Mouse (Mus musculus) limb, embryonic 13.5 days (tissue): ENCODE measurements at regions not wholly inside any gene's neighbourhood (a gene's known extent, or its start where the extent isn't known, plus 50 kb on each side); places are given as distances from the start of the nearest gene placed in this dataset.

Experiments used
- ATAC-seq: fragments of 200-750 bp; cut with Nextera tagmentation; 2 replicates; pipeline ENCODE4 v1.8.0; 2017; ENCODE audit warnings: low read depth, moderate number of reproducible peaks, moderate TSS enrichment; ENCODE audit not compliant: low FRiP score
- H3K27ac ChIP-seq: fragments of 300-500 bp; sonication (generic); 2 replicates; pipeline ENCODE4 v1.5.1; 2015; ENCODE audit warnings: inconsistent platforms, mild to moderate bottlenecking, moderate library complexity
- H3K27me3 ChIP-seq: fragments of 300-500 bp; sonication (generic); 2 replicates; pipeline ENCODE4 v1.6.1; 2015; ENCODE audit warnings: mild to moderate bottlenecking, inconsistent platforms
- H3K36me3 ChIP-seq: fragments of 300-500 bp; sonication (generic); 2 replicates; pipeline ENCODE4 v1.6.1; 2015; ENCODE audit warnings: inconsistent platforms, mild to moderate bottlenecking, moderate library complexity
- H3K4me1 ChIP-seq: fragments of 300-500 bp; sonication (generic); 2 replicates; pipeline ENCODE4 v1.6.1; 2015; ENCODE audit warnings: inconsistent platforms
- H3K4me2 ChIP-seq: fragments of 300-500 bp; sonication (generic); replicated peaks from 2 replicates; pipeline ENCODE4 v1.6.1; 2015; ENCODE audit warnings: inconsistent platforms, mild to moderate bottlenecking, moderate library complexity
- H3K4me3 ChIP-seq: fragments of 300-500 bp; sonication (generic); 2 replicates; pipeline ENCODE4 v1.5.1; 2015; ENCODE audit warnings: moderate library complexity, mild to moderate bottlenecking, inconsistent platforms
- H3K9ac ChIP-seq: fragments of 300-500 bp; sonication (generic); 2 replicates; pipeline ENCODE4 v1.6.1; 2015; ENCODE audit warnings: mild to moderate bottlenecking, inconsistent platforms
- H3K9me3 ChIP-seq: fragments of 300-500 bp; sonication (generic); 2 replicates; pipeline ENCODE4 v1.6.1; 2016; ENCODE audit warnings: inconsistent platforms
- WGBS: fragments of 180-500 bp; shearing (Covaris S2); methylation state at CpG from one replicate; pipeline ENCODE4 v1.1.7; 2015; 5-methylcytosine and 5-hydroxymethylcytosine counted together

DNA sequence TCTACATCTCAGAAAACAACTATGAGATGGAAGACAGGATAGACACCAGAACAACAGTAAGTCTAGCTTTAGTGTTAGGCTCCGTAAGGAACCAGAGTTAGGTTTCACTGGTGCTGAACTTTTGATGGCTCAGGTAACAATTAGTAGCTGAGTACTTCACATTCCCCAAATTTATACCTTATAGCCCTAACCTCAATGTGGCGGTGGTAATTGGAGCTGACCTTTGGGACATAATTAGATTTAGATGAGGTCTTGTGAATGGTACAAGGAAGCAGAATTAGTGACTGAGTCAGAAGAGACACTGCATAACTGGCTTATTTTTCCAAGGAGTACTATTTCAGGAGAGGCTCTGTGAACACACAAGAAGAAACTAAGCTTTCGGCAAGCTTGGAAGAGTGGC is 123.7 kb upstream of the P2ry1 start:
- no peak; the same call in 1 of the 2 replicates for ATAC-seq

DNA sequence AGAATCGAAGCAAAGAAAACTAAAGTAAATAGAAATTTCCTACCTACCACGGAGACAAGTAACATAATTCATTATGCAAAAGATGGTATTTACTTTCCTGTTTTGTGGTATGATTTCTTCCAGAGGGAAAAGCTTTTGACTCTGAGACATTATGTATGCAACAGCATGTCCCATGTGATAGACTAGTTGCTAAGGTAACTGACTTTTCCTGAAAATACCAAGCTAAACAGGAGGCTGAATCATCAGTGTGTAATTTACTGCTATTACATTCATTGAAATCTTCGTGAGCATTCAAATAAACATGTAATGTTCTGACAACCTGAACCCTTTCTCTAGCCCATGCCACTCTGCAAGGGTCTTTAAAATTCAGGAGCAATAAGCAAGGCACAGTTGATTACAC is 118.6 kb upstream of the P2ry1 start:
- Histone ChIP-seq H3K4me2 (no peak overlapping the region), H3K4me1 (no peaks in the 10 kb centered on the region), H3K27me3 (no peaks in the 10 kb centered on the region), H3K36me3 (no peaks in the 10 kb centered on the region), H3K4me3 (no peak overlapping the region), H3K9me3 (no peaks in the 10 kb centered on the region), H3K27ac (no peak overlapping the region), H3K9ac (no peak overlapping the region)
- WGBS = 71% methylated on average over 3 of the region's 3 CpGs
- ATAC-seq = no peak

More for the DNA sequence above, 123.7 kb upstream of the P2ry1 start:
- H3K4me3 ChIP-seq = no peak overlapping the region
- no peak overlapping the region for H3K4me2 ChIP-seq
- H3K36me3 ChIP-seq = no peaks in the 10 kb centered on the region
- no peaks in the 10 kb centered on the region for H3K4me1 ChIP-seq
- no peak overlapping the region for H3K27ac ChIP-seq
- H3K27me3 ChIP-seq = no peaks in the 10 kb centered on the region
- WGBS = 65% methylated on average over 3 of the region's 3 CpGs
- H3K9ac ChIP-seq = no peak overlapping the region
- H3K9me3 ChIP-seq = no peaks in the 10 kb centered on the region

DNA sequence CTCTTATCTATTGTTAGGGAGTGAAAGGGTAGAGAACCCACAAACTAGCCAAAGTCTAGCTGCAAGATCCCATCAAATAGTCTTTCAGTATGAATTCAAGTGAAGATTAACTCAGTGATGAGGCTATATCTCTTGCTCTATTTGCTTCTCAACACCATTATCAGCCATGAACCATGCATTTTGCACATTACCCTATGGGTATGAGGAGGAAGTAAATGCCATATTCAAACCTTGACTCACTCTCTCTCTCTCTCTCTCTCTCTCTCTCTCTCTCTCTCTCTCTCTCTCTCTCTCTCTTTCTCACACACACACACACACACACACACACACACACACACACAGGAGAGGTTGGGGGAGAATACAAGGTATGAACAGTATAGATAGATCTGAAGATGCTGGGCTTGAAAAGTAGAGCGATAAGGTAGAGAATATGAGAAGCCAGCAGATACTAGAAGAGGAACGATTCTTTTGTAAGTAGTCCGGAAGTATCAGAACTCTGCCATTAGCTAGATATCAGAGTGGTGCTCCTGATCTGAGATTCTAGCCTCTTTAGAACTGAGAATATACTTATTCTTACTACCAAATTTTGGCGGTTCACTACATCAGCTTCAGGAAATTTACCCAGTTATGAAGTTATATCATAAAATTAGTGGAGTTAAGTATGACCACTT is 113.3 kb upstream of the P2ry1 start:
- no peak overlapping the region for H3K4me3 ChIP-seq
- no peaks in the 10 kb centered on the region for H3K27me3 ChIP-seq
- ATAC-seq = no peak
- no peaks in the 10 kb centered on the region for H3K36me3 ChIP-seq
- no peaks in the 10 kb centered on the region for H3K4me1 ChIP-seq
- no peak overlapping the region for H3K9ac ChIP-seq
- H3K9me3 ChIP-seq = no peaks in the 10 kb centered on the region
- WGBS = 88% methylated on average over 4 of the region's 4 CpGs
- H3K27ac ChIP-seq = no peak overlapping the region
- no peak overlapping the region for H3K4me2 ChIP-seq

DNA sequence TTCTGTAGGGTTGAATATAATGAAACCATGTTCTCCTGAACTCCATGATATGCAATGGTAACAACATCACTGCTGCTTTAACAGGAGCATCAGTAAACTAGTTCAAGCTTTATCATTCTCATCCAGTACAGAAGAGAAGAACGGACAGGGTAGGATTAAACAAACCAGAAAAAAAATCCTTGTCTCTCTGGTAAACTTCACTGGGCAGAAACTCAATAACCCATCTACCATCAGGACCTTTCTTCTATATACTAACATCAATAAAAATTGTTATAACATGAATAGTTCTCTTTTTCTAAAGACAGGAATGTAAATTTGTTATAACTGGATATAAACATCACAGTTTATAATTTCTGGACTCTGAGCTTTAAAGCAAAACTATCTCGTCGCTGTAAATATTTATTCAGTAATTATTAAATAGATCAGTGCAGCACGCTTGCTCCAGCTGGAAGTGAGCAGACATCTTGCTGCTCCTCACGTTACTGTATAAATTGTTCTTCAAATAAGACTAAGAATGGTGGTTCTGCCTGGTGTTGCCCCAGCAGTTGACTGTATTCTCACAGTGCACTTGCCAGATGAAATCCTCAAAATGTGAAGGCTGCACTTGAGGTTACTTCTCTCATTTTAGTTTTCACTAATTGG is 104.8 kb upstream of the P2ry1 start:
- no peaks in the 10 kb centered on the region for H3K27me3 ChIP-seq
- no peaks in the 10 kb centered on the region for H3K4me1 ChIP-seq
- no peak for ATAC-seq
- H3K9ac ChIP-seq = no peak overlapping the region
- H3K27ac ChIP-seq = no peak overlapping the region
- H3K4me3 ChIP-seq = no peak overlapping the region
- 83% methylated on average over 5 of the region's 5 CpGs for WGBS
- H3K36me3 ChIP-seq = no peaks in the 10 kb centered on the region
- H3K4me2 ChIP-seq = no peak overlapping the region
- H3K9me3 ChIP-seq = no peaks in the 10 kb centered on the region

DNA sequence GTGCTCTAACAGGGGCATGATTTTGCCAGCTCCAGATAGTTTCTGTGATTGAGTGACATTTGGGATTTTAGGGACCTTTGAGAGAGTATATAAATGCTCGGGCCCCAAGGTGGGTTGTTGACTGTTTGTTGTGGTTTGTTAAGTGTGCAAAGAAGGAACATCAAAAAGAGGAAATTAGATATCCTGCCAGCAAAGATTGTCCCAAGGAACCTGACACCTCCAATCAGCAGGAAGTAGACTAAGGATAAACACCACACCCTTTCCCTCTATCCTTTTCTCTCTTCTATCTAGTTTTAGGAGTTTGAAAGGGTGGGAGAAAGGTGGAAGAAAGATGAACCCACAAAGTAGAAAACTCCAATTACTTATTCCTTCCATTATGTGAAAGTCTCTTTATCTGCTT is 103.9 kb upstream of the P2ry1 start:
- no peak for ATAC-seq
- H3K36me3 ChIP-seq = no peaks in the 10 kb centered on the region
- no peaks in the 10 kb centered on the region for H3K9me3 ChIP-seq
- WGBS = 65% methylated on average over 1 of the region's 1 CpGs
- no peak overlapping the region for H3K9ac ChIP-seq
- H3K27me3 ChIP-seq = no peaks in the 10 kb centered on the region
- H3K4me3 ChIP-seq = no peak overlapping the region
- no peak overlapping the region for H3K27ac ChIP-seq
- no peak overlapping the region for H3K4me2 ChIP-seq
- H3K4me1 ChIP-seq = no peaks in the 10 kb centered on the region

DNA sequence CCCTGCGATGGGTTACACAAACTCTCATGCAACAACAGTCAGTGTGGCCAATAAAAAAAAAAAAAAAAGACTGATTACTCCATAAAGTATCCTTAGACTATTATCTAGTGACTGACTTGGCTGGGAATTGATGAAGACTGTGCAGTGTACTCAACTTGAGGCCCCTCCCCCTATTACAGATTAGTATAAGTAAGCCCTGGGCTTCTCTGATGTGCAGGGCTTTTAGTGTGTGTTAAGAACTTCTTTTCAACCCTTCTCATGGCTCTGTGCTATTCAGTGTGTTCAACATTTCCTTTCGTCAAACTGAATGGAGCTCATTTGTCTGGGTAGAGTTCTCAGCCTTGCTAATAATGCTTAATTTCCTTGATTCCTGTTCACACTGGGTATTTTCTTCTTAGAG is 101.0 kb upstream of the P2ry1 start:
- ATAC-seq = no peak
- no peak overlapping the region for H3K9ac ChIP-seq
- WGBS = 84% methylated on average over 2 of the region's 2 CpGs
- no peak overlapping the region for H3K27ac ChIP-seq
- H3K36me3 ChIP-seq = no peaks in the 10 kb centered on the region
- H3K4me2 ChIP-seq = no peak overlapping the region
- no peaks in the 10 kb centered on the region for H3K4me1 ChIP-seq
- H3K9me3 ChIP-seq = no peaks in the 10 kb centered on the region
- no peaks in the 10 kb centered on the region for H3K27me3 ChIP-seq
- no peak overlapping the region for H3K4me3 ChIP-seq

DNA sequence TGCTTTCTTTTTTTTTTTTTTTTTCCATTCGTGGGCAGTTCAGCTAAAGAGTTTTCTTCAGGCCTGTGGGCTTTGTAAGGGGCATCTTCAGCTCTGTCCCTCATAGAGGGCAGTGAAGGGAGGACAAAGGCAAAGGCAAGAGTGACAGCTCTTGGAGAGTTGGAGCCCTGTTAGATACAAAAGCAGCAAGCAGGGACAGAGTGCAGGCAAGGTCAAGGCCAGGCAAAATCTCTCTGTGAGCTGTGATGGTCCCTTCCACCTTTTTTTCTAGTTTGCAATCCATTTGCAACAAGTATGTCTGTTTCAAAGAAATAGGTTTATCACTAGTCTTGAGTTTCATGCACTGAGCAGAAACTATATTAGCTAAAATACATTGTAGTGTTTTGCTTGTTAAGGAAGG is 86.2 kb upstream of the P2ry1 start:
- no peak overlapping the region for H3K4me2 ChIP-seq
- WGBS = 56% methylated on average over 1 of the region's 1 CpGs
- no peak overlapping the region for H3K4me3 ChIP-seq
- H3K9ac ChIP-seq = no peak overlapping the region
- no peak for ATAC-seq
- no peak overlapping the region for H3K27ac ChIP-seq
- H3K4me1 ChIP-seq = no peaks in the 10 kb centered on the region
- no peaks in the 10 kb centered on the region for H3K27me3 ChIP-seq
- no peaks in the 10 kb centered on the region for H3K36me3 ChIP-seq
- no peaks in the 10 kb centered on the region for H3K9me3 ChIP-seq

DNA sequence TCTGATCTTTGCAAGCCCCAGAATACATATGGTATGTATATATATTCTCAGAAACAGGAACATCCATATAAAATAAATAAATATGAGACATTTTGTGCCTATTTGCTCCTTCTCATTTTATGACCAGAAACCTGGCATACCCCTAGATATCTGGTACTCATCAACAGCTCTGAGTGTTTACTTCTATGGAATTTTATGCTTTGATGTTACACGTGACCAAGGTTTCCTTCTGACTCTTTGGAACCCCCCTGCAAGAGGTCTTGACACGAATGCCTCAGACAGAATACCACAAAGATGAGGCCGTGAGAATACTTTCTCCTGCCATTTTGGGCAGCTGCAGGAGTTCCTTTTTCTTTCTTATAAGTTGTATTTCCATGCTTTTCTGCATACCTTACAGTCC is 85.3 kb upstream of the P2ry1 start:
- no peak overlapping the region for H3K9ac ChIP-seq

DNA sequence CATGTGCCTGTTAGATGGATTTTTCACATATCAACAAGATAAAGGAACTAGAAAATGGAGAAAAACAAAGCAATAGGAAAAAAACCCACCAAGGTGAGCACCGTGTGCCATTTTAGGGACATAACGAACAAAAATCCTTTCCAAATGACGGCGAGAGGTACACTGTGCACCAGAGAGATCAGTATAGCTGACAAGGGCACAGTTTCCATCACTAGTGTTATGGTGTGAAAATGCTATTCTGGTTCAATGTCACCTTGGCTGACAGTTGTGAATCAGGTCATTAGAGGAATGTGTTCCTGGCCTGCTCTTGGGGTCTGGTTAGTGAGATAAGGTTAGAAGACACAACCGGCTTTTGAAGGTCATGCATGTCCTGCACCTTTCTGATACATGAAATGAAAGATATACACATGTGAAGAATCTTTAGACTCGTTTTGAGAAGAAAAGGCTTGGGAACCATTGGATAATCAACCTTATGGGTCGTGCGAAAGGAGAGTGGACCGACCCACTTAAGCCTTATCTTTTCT is 76.5 kb upstream of the P2ry1 start:
- no peak overlapping the region for H3K9ac ChIP-seq
- no peaks in the 10 kb centered on the region for H3K4me1 ChIP-seq
- H3K4me3 ChIP-seq = no peak overlapping the region
- H3K4me2 ChIP-seq = no peak overlapping the region
- no peak for ATAC-seq
- no peak overlapping the region for H3K27ac ChIP-seq
- no peaks in the 10 kb centered on the region for H3K36me3 ChIP-seq
- no peaks in the 10 kb centered on the region for H3K9me3 ChIP-seq
- no peaks in the 10 kb centered on the region for H3K27me3 ChIP-seq
- 87% methylated on average over 9 of the region's 9 CpGs for WGBS

More for the DNA sequence above, 85.3 kb upstream of the P2ry1 start:
- Histone ChIP-seq H3K4me3 (no peak overlapping the region), H3K27ac (no peak overlapping the region), H3K9me3 (no peaks in the 10 kb centered on the region), H3K36me3 (no peaks in the 10 kb centered on the region), H3K4me1 (no peaks in the 10 kb centered on the region), H3K4me2 (no peak overlapping the region), H3K27me3 (no peaks in the 10 kb centered on the region)
- WGBS = 55% methylated on average over 3 of the region's 3 CpGs
- no peak for ATAC-seq

DNA sequence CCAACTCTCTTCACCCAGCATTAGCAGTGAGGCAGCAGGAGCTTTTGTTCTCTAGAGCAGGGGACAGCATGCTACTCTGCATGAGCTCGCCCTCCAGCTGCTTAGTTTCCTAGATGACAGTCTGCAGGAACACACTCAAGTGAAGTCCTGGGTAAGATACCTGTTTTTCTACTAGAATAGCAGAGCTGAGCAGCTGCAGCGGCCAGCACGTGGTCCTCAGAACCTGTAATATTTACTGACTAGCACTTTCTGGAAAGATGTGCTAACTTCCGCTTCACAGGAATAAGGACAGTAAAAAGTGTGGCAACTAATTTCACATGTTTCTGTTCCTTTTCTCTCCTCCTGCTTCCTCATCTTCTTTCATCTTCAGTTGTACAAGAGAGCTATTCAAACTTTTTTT is 73.7 kb upstream of the P2ry1 start:
- Histone ChIP-seq H3K4me3 (no peak overlapping the region), H3K9me3 (no peaks in the 10 kb centered on the region), H3K4me2 (no peak overlapping the region), H3K27me3 (no peaks in the 10 kb centered on the region), H3K9ac (no peak overlapping the region), H3K4me1 (no peaks in the 10 kb centered on the region), H3K36me3 (no peaks in the 10 kb centered on the region), H3K27ac (no peak overlapping the region)
- no peak for ATAC-seq
- 45% methylated on average over 4 of the region's 4 CpGs for WGBS

DNA sequence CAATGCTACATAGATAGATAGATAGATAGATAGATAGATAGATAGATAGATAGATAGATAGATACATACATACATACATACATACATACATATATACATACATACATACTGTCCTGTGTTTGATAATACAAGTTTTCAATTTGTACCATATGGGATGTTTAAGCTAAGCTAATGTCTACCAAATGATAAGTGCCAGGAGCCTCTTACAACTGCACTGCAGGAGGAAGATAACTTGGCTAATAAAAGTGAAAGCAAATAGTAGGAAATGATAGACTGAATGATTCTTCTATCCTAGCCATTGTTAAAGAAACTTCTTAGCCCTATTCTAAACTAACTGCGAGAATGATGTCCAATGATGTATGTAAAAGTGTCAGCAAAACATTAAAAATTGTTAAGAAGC is 68.1 kb upstream of the P2ry1 start:
- Histone ChIP-seq H3K4me2 (no peak overlapping the region), H3K36me3 (no peaks in the 10 kb centered on the region), H3K4me1 (no peaks in the 10 kb centered on the region), H3K27me3 (no peaks in the 10 kb centered on the region), H3K9ac (no peak overlapping the region), H3K4me3 (no peak overlapping the region), H3K9me3 (no peaks in the 10 kb centered on the region), H3K27ac (no peak overlapping the region)
- ATAC-seq = no peak
- 80% methylated on average over 1 of the region's 1 CpGs for WGBS

DNA sequence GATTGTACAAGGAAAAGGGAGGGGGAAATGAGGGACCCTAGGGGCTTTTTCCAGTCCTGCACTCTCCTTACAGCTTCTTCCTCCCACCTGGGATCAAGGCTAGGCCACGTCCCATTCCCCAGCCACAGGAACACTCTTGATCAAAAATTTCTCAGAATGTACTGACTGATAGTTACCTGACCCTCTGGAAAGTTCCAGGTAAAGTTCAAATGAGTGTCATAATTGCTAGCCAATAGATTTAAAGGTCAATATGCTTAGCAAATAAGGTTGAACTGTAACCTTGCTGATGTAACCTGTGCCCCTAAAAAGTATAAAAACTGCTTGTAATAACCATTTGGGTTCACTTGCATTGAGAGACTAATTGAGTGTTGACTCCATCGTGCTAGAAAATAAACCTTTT is 61.1 kb upstream of the P2ry1 start:
- no peaks in the 10 kb centered on the region for H3K36me3 ChIP-seq
- no peaks in the 10 kb centered on the region for H3K27me3 ChIP-seq
- H3K4me1 ChIP-seq = no peaks in the 10 kb centered on the region
- WGBS = 78% methylated on average over 2 of the region's 2 CpGs
- H3K4me3 ChIP-seq = no peak overlapping the region
- no peak overlapping the region for H3K9ac ChIP-seq
- H3K9me3 ChIP-seq = no peaks in the 10 kb centered on the region
- no peak for ATAC-seq
- no peak overlapping the region for H3K4me2 ChIP-seq
- no peak overlapping the region for H3K27ac ChIP-seq

DNA sequence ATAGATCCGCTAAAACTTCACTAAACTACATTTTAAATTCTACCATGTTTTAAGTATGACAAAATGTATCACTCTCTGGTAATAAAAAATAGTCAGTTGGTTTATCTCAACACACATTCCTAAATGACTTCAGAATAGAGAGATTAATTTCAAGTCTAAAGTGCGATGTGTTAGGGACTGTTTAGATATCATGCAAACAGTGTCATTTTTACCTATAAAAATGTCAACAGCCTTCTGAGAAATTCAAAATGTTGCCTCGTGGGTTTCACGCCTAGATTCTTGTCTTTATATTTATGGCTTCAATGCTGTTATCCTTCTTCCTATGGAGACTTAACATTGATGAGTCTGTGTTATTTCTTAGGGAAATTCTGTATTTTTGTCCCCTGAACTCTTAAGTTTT is 53.7 kb upstream of the P2ry1 start:
- Histone ChIP-seq H3K4me3 (no peak overlapping the region), H3K4me2 (no peak overlapping the region), H3K9ac (no peak overlapping the region), H3K9me3 (no peaks in the 10 kb centered on the region), H3K27ac (no peak overlapping the region), H3K36me3 (no peaks in the 10 kb centered on the region), H3K27me3 (no peaks in the 10 kb centered on the region), H3K4me1 (no peaks in the 10 kb centered on the region)
- ATAC-seq = no peak
- 80% methylated on average over 4 of the region's 4 CpGs for WGBS
